Mouse (Mus musculus): ENCODE data around the gene Nkx3-2. TPM values are rescaled to one million over a fixed set of nuclear protein-coding genes. Genes with fewer than 3 reads are reported as not detected.
A peak's percentile ranks its signal among the peaks of the same experiment; 100 is the strongest.

Nkx3-2 gene
- polyA plus RNA-seq, 1 experiment from 2014 or later, result 4.5 TPM

DNA sequence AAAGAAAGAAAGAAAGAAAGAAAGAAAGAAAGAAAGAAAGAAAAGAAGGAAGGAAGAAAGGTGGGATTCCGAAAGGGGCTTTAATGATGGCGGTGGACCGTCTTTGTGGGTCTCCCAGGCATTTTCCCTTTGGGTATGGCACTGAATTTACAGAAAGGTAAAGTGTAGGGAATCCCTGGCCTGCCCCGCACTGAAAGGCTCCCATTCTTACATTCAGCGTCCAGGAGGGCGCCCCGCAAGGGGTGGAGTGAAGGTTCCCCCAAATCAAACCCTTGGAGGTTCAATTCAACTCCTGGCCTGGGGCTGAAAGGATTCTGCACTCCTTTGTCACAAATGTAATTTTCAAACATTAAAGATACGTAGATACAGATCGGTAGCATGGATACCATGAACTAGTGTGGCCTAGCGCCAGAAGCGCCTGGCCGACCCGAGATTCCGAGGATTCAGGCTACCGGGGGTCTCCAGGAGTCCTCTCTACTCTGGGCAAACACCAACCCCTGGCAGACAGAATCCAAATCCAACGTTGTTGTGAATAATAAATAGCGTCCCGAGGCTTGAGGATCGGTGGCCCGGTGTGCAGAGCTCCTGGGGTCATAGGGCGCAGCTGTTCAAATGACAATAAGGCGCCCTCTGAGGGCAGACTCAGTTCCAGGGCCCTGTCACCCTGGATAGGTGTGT, 3.3 kb downstream of the Nkx3-2 start:
- Histone ChIP-seq H3K27ac (no peak overlapping the region), H3K27me3 (peaks cover 79% of the 10 kb centered on the region), H3K9ac (no peak overlapping the region), H3K4me2 (replicated peaks) (peak overlapping the region; percentile 76), H3K9me3 (no peaks in the 10 kb centered on the region), H3K4me1 (peaks cover 16% of the 10 kb centered on the region), H3K36me3 (no peaks in the 10 kb centered on the region), H3K4me3 (peak overlapping the region; percentile 39)
- no peak for ATAC-seq (ENCODE audit: insufficient number of reproducible peaks, insufficient read depth, low FRiP score, low TSS enrichment)
- WGBS, result 3% methylated on average over 22 of the region's 22 CpGs

DNA sequence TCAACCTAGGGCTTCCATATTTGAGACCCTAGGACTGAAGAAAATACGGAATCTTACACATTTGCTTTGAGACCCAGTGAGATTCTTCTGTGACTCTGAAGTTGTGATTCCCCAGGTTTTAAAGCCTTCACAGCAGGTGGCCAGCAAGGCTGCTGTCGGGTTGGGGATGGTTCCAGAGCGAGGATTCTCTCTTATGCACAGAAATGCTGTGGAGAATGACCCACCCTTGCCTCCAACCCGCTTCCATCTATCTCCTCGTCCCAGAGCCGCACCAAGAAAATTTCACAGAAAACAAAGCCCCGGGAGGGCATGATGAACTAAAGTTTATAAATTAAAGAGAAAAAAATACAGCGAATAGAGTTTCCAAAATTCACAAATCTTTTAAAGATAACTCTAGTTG, 4.2 kb downstream of the Nkx3-2 start:
- Histone ChIP-seq H3K4me3 (no peak overlapping the region), H3K4me2 (replicated peaks) (no peak overlapping the region), H3K27me3 (peaks cover 85% of the 10 kb centered on the region), H3K9me3 (no peaks in the 10 kb centered on the region), H3K27ac (no peak overlapping the region), H3K9ac (no peak overlapping the region), H3K36me3 (no peaks in the 10 kb centered on the region), H3K4me1 (peaks cover 16% of the 10 kb centered on the region)
- no peak for ATAC-seq (ENCODE audit: insufficient number of reproducible peaks, insufficient read depth, low FRiP score, low TSS enrichment)
- 9% methylated on average over 8 of the region's 8 CpGs for WGBS

DNA sequence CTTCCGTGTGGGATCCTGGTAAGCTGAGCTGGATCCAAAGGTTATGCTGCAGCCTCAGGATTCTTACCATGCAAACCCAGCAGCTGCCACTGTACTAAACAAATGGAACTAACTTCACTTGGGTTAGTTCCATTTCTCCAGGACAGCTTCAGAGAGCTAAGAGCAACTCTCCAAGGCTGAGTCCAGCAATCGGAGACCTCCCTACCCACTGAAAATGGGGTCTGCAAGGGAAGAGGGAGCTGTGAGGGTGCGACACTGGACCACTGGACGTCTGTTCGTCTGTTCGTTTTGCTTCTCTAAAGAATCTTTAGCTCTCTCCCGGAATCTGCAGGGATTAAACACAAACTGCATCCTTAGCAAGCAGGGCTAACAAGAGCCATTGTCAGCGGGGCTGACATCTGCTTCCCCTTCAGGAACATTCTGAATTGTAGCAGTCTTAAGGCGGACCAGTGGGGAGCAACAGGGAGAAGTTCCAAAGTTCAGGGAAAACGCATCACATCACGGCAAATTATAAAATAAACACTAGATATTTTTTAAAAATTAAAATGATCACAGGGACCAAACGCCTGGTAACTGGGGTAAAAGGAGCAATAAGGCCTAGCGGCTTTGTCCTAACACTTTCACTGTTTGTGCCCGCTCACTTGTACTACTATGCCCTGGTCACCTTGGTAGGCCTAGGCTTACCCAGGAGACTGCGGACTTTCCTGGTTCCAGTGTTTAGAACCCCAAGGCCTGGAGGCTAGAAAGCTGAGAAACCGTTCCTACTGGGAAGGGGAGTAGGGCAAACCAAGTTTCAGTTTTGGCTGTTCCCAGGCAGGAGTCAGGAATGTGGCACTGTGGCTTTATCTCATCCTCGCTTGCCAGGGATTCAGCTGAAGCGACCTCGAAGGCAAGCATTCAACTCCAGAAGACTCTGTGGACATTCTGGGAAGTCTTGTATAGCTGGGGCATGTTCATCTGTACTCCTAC, 5.3 kb downstream of the Nkx3-2 start:
- Histone ChIP-seq H3K27me3 (peaks cover 88% of the 10 kb centered on the region), H3K27ac (no peak overlapping the region), H3K36me3 (no peaks in the 10 kb centered on the region), H3K4me3 (no peak overlapping the region), H3K9me3 (no peaks in the 10 kb centered on the region), H3K4me2 (replicated peaks) (no peak overlapping the region), H3K4me1 (peaks cover 10% of the 10 kb centered on the region), H3K9ac (no peak overlapping the region)
- no peak for ATAC-seq (ENCODE audit: insufficient number of reproducible peaks, insufficient read depth, low FRiP score, low TSS enrichment)
- WGBS, result 8% methylated on average over 19 of the region's 19 CpGs

GRCm38 (mm10) chr5:41757338-41757737, 7.0 kb downstream of the Nkx3-2 start:
- H3K36me3 ChIP-seq, result no peaks in the 10 kb centered on the region
- no peaks in the 10 kb centered on the region for H3K9me3 ChIP-seq
- no peak overlapping the region for H3K4me3 ChIP-seq
- peaks cover 86% of the 10 kb centered on the region for H3K27me3 ChIP-seq
- no peaks in the 10 kb centered on the region for H3K4me1 ChIP-seq
- 3% methylated on average over 5 of the region's 5 CpGs for WGBS
- H3K27ac ChIP-seq, result no peak overlapping the region
- H3K9ac ChIP-seq, result no peak overlapping the region
- no peak for ATAC-seq (ENCODE audit: insufficient number of reproducible peaks, insufficient read depth, low FRiP score, low TSS enrichment)
- no peak overlapping the region for H3K4me2 ChIP-seq (replicated peaks)

GRCm38 (mm10) chr5:41756396-41756795, 7.9 kb downstream of the Nkx3-2 start:
- 8% methylated on average over 4 of the region's 4 CpGs for WGBS
- Histone ChIP-seq H3K9ac (no peak overlapping the region), H3K27me3 (peaks cover 87% of the 10 kb centered on the region), H3K9me3 (no peaks in the 10 kb centered on the region), H3K4me3 (no peak overlapping the region), H3K36me3 (no peaks in the 10 kb centered on the region), H3K4me1 (no peaks in the 10 kb centered on the region), H3K4me2 (replicated peaks) (no peak overlapping the region), H3K27ac (no peak overlapping the region)
- ATAC-seq (ENCODE audit: insufficient number of reproducible peaks, insufficient read depth, low FRiP score, low TSS enrichment), result no peak

DNA sequence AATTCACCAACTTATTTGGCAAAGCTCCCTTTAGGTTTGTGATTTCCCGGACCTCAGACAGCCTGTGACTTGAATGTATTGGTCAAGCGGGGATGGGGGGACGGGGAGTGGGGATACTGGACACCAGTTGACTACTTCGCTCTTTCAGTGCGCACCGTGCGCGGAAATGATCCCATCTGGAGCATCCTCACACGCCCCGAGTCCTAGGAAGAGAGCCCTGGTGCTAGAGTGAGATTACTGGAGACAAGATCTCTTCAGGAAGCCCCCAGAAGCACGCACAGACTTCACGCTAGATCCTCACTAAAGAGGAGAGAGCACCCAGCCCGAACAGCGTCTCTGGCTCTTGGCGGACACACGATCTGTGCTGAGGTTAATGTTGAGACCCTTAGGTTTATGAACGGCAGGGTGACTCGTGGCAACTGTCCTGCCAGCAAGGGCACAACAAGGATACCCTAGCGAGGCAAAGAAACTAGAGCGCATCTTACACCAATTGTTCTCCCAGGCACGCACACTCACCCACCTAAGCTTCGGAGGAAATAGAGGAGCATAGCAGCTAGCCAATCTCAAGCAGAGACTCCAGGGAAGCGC, 8.8 kb downstream of the Nkx3-2 start:
- no peak overlapping the region for H3K4me3 ChIP-seq
- WGBS, result 1% methylated on average over 23 of the region's 23 CpGs
- H3K9me3 ChIP-seq, result no peaks in the 10 kb centered on the region
- H3K4me1 ChIP-seq, result no peaks in the 10 kb centered on the region
- ATAC-seq (ENCODE audit: insufficient number of reproducible peaks, insufficient read depth, low FRiP score, low TSS enrichment), result no peak
- no peak overlapping the region for H3K9ac ChIP-seq
- no peaks in the 10 kb centered on the region for H3K36me3 ChIP-seq
- H3K27me3 ChIP-seq, result peaks cover 90% of the 10 kb centered on the region
- no peak overlapping the region for H3K27ac ChIP-seq
- no peak overlapping the region for H3K4me2 ChIP-seq (replicated peaks)

DNA sequence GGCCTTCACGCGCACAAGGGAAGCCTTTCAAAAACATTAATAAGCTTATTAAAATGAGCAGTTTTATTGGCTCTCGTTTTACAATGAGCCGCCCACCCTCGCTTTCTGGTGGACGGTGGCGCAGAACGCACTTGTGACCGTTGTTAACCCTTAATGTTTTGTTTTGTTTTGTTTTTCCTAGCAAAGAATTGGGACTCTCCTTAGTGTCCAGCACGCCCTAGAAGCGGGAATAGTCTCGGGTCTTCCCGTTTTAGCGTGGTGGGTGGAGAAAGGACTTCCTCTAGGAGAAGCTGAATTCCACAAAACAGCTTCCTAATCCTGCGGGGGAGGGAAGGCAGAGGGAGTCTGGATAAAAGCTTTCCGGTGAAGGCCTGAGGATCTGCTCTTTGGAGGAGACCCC, 9.5 kb downstream of the Nkx3-2 start:
- Histone ChIP-seq H3K4me2 (replicated peaks) (no peak overlapping the region; the same call in 1 of the 2 replicates), H3K4me3 (no peak overlapping the region), H3K9ac (no peak overlapping the region), H3K27ac (no peak overlapping the region), H3K27me3 (peaks cover 91% of the 10 kb centered on the region), H3K9me3 (no peaks in the 10 kb centered on the region), H3K4me1 (no peaks in the 10 kb centered on the region), H3K36me3 (no peaks in the 10 kb centered on the region)
- ATAC-seq (ENCODE audit: insufficient number of reproducible peaks, insufficient read depth, low FRiP score, low TSS enrichment), result no peak
- WGBS, result 2% methylated on average over 16 of the region's 16 CpGs

- Histone ChIP-seq H3K4me2 (replicated peaks) (no peak overlapping the region; the same call in 1 of the 2 replicates), H3K4me1 (no peaks in the 10 kb centered on the region), H3K27me3 (peaks cover 93% of the 10 kb centered on the region), H3K9ac (no peak overlapping the region), H3K9me3 (no peaks in the 10 kb centered on the region), H3K27ac (no peak overlapping the region), H3K4me3 (no peak overlapping the region), H3K36me3 (no peaks in the 10 kb centered on the region)
- no peak for ATAC-seq (ENCODE audit: insufficient number of reproducible peaks, insufficient read depth, low FRiP score, low TSS enrichment)
- WGBS, result 2% methylated on average over 17 of the region's 17 CpGs
Measured at GRCm38 (mm10) chr5:41754226-41754775, 10.0 kb downstream of the Nkx3-2 start.

DNA sequence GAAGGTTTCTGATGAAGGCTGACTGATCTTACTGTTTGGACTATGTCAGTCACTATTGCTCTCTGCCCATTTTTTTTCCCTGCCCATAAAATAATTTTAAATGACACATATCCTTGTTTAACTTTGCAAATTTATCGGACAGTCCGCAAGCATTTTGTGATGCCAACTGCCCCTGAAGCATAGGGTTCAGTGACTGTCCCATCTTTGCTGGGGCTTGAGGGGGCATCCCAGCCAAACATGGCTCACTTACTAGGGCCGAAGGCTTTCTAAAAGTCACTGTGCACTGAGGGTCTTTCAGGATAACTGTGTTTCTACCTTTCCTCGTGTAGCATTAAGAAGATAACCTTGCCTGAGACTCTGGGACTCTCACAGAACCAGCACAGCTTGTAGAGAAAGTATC, 11.6 kb downstream of the Nkx3-2 start:
- Histone ChIP-seq H3K36me3 (no peaks in the 10 kb centered on the region), H3K9ac (no peak overlapping the region), H3K4me1 (no peaks in the 10 kb centered on the region), H3K4me3 (no peak overlapping the region), H3K27me3 (peaks cover 93% of the 10 kb centered on the region), H3K4me2 (replicated peaks) (no peak overlapping the region), H3K27ac (no peak overlapping the region), H3K9me3 (no peaks in the 10 kb centered on the region)
- ATAC-seq (ENCODE audit: insufficient number of reproducible peaks, insufficient read depth, low FRiP score, low TSS enrichment), result no peak
- 25% methylated on average over 4 of the region's 4 CpGs for WGBS

GRCm38 (mm10) chr5:41744898-41745780, 19.2 kb downstream of the Nkx3-2 start:
- Histone ChIP-seq H3K27me3 (peaks cover 70% of the 10 kb centered on the region), H3K4me1 (no peaks in the 10 kb centered on the region), H3K4me2 (replicated peaks) (no peak overlapping the region), H3K4me3 (no peak overlapping the region), H3K27ac (no peak overlapping the region), H3K9ac (no peak overlapping the region), H3K36me3 (no peaks in the 10 kb centered on the region), H3K9me3 (no peaks in the 10 kb centered on the region)
- WGBS, result 9% methylated on average over 11 of the region's 15 CpGs
- ATAC-seq (ENCODE audit: insufficient number of reproducible peaks, insufficient read depth, low FRiP score, low TSS enrichment), result no peak

- 7% methylated on average over 7 of the region's 7 CpGs for WGBS
- no peak overlapping the region for H3K4me3 ChIP-seq
- no peak overlapping the region for H3K27ac ChIP-seq
- H3K36me3 ChIP-seq, result no peaks in the 10 kb centered on the region
- H3K9me3 ChIP-seq, result no peaks in the 10 kb centered on the region
- H3K27me3 ChIP-seq, result peaks cover 61% of the 10 kb centered on the region
- no peak overlapping the region for H3K9ac ChIP-seq
- no peak overlapping the region for H3K4me2 ChIP-seq (replicated peaks)
- H3K4me1 ChIP-seq, result no peaks in the 10 kb centered on the region
- ATAC-seq (ENCODE audit: insufficient number of reproducible peaks, insufficient read depth, low FRiP score, low TSS enrichment), result no peak
Measured at GRCm38 (mm10) chr5:41744234-41744633, 20.1 kb downstream of the Nkx3-2 start.

Measured in embryonic facial prominence, embryonic 12.5 days (tissue).